Mouse (Mus musculus): ENCODE data around the gene Xrra1.
A peak's percentile ranks its signal among the peaks of the same experiment; 100 is the strongest.
"Not testable (repeated sequence)": the region's sequence is repeated elsewhere in the genome, so short reads cannot be mapped to it uniquely, and the experiment has no call there.

Xrra1 gene

GRCm38 (mm10) chr7:99896905-99897304 is 38.0 kb downstream of the Xrra1 start:
- DNase-seq (ENCODE audit: low spot score in 2 of 2): no peak

- DNase-seq (ENCODE audit: low spot score in 2 of 2): no peak
Observed at GRCm38 (mm10) chr7:99902208-99902607, 43.3 kb downstream of the Xrra1 start.

GRCm38 (mm10) chr7:99902918-99903665 is 44.2 kb downstream of the Xrra1 start:
- DNase-seq (ENCODE audit: low spot score in 2 of 2): no peak

DNA sequence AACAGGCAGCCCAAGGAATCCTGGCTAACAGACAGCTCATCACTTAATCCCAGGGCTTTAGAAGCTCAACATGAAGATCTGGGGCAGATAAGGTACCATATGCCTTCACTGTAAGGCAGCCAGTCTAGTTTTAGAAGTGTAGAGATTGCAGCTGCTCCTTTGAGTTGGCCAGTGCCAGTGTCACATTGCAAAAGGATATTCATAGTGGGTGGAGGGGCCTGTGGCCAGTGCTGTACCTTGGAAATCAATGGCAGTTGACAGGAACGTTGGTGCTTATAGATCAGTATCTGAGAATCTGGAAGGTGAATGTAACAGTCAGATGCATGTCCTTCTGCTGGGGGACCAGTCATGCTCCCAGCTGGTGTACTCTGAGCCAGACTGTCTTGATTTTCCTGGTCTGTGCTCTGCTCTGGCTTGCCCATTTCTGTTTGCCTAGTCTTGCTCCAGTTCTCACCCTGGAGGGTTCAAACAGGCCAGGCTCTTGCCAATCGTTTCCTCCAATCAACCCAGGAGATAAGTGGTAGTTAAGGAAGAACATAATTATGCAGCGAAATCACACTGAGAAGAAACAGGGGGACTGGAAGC is 45.6 kb downstream of the Xrra1 start:
- DNase-seq (ENCODE audit: low spot score in 2 of 2): no peak

DNA sequence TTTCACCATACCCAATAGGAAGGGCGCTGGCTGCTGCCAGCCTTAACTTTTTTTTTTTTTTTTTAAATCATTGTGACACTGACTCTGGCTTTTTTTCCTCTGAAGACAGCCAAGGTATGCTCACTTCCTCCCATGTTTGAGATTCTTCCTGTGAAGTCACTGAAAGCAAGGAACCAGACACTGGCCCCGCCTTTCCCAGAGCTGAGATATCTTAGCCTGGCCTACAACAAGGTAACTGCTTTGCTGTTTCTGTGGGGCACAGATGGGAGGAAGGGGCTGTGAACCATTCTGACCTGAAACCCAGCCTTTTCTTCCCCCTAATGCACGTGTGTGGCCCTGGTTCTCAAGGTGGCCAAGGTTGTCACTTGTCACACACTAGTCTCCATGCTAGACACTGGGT is 47.4 kb downstream of the Xrra1 start:
- DNase-seq (ENCODE audit: low spot score in 2 of 2): no peak

- DNase-seq (ENCODE audit: low spot score in 2 of 2): no peak
Observed at GRCm38 (mm10) chr7:99907463-99907862, 48.5 kb downstream of the Xrra1 start.

GRCm38 (mm10) chr7:99911038-99911437 is 52.1 kb downstream of the Xrra1 start:
- DNase-seq (ENCODE audit: low spot score in 2 of 2): no peak

DNA sequence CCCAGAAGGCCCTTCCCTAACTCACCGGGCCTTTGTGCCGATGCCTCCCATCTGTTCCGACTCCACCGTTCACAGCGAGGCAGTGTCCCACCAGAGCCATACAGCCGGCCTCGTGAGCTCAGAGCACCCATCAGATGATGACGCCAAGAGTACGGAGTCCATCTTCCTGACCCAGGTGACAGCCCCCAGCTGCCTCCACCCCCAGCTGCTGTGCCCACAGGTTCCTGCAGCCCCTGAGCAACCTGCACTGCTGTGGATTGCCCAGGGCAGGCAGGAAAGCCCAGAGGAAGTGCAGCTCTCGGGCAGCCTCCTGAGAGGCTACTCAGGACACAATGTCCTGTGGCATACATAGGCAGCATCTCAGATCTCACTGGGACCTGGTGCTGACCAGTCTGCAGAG is 55.4 kb downstream of the Xrra1 start:
- no peak for DNase-seq (ENCODE audit: low spot score in 2 of 2)

GRCm38 (mm10) chr7:99915511-99915910 is 56.6 kb downstream of the Xrra1 start:
- DNase-seq (ENCODE audit: low spot score in 2 of 2): no peak

DNA sequence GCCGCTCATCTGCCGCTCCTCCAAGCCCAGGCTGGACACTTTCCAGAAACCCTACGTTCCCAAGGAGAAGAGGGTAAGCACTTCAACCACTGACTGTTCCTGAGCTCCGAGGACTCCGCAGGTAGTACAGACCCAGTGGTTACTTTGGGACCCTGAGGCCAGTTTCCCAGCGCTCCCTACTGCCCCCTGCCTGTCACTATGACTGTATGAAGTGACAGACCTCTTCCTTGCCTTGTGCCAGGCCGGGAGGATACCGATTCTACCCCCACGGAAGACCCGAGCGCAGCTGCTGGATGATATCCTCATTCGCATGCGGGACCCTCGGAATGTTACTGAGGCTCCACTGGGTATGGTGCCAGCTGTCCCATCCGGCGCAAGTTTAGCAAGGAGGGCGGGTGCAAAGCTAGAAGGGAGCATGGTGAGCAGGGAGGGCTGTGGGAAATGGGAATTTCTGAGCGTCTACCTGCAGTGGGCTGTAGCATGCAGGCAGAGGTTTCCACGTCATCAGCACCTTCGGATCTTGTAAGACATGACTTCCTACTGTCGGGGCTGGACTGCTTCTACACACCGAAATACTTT is 57.9 kb downstream of the Xrra1 start:
- DNase-seq (ENCODE audit: low spot score in 2 of 2): no peak

DNA sequence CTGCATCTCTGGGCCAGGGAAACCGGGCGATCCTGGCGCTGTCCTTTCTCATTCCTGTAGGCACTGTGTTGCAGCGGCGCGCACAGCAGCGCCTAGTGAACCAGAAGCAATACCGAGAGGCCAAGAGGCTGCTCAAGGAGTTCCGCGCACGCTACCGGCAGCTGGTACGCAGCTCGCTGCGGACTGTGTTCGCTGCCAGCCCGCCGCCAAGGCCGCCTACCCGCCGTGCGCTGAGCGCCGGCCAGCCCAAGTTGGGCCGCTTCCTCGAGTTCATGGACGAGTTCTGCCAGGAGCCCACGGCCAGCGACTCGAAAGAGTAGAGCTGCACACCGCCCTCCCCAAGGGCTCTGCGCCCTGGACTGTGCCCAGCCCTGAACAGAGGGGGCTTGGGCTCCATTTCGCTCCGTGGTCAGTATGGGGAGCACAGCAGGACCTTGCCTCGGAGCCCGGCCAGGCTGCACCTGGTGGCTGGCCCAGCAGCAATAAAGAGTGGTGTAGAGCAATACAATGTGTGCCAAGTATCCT is 58.5 kb downstream of the Xrra1 start:
- DNase-seq (ENCODE audit: low spot score in 2 of 2): peak in 1 of 2 experiments; percentile 47

GRCm38 (mm10) chr7:99919164-99919563 is 60.2 kb downstream of the Xrra1 start:
- DNase-seq (ENCODE audit: low spot score in 2 of 2): no peak

DNA sequence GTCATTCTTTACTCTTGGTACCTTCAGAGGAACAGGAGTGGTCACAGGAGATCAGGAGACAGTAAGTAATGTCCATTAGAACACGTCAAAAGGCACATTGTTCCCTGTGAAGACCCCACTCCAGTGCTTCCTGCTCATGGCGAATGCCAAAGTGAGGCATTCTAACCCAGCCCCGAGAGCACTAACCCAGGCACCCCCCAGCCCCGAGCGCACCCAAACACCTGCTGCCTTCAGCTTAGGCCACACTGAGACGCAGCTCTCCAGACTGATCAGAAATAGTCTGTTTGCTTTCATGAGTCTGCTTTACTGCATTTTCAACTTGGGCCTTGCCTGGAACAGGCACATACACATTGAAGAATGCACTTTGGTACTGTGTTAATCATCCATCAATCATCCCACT is 61.1 kb downstream of the Xrra1 start:
- no peak for DNase-seq (ENCODE audit: low spot score in 2 of 2)

DNA sequence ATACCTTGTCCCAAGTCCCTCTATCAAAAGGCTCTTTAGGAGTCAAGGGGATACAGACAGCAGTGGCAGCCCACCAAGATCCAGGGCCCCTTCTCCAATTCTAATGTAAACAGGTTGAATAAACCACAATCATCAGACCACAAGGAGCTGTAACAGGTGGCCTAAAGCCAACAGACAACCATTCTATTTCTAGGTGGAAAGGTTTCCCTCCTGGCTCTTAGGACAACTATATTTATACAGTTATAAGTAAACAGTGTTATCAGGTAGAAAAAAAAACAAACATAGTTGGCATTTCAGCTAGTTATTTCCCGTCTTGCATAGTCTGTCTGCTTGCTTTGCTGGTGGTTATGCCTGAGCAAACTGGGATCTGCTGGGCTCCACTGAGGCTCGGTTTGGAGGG is 61.5 kb downstream of the Xrra1 start:
- no peak for DNase-seq (ENCODE audit: low spot score in 2 of 2)

DNA sequence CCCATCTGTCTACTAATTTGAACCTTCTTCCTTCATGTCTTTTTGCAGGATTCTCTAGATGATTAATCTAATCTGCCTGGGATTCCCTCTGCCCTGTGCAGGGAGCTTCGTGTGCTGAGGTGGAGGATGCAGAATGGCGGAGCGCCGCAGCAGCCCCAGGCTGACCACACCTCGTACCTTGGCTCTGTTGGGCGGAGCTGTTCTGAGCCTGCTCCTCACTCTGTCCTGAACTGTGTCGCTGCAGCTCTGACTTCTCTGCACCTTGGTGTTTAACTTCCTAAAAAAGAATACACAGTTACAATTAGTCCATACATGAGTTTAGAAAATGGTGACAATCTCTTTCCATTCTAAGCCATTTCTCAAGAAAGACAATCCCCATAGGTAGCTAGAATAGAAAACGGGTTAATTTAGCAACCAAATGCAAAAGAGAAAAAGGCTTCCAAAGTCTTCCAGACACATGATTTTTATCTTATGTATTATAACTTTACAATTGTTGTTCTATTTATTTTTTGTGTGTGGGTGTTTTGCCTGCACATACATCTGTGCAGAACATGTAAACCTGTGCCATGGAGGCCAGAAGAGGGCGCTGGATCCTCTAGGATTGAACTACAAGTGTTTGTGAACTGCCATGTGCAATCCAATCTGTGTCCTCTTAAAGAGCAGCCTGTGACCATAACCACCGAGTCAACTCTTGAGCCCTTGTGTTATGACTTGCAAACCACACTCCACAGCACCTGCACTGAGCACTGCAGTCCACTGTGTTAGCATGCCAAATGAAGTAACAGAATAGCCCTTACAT is 68.2 kb downstream of the Xrra1 start:
- peak; percentile 36 to 67 for DNase-seq (ENCODE audit: low spot score in 2 of 2)

- DNase-seq (ENCODE audit: low spot score in 2 of 2): no peak
Observed at GRCm38 (mm10) chr7:99935758-99936157, 76.8 kb downstream of the Xrra1 start.

- no peak for DNase-seq (ENCODE audit: low spot score in 2 of 2)
Observed at GRCm38 (mm10) chr7:99940669-99941068, 81.8 kb downstream of the Xrra1 start.

- no peak for DNase-seq (ENCODE audit: low spot score in 2 of 2)
Observed at GRCm38 (mm10) chr7:99944520-99944919, 85.6 kb downstream of the Xrra1 start.

GRCm38 (mm10) chr7:99945012-99945411 is 86.1 kb downstream of the Xrra1 start:
- not testable (repeated sequence) for DNase-seq (ENCODE audit: low spot score in 2 of 2)

DNA sequence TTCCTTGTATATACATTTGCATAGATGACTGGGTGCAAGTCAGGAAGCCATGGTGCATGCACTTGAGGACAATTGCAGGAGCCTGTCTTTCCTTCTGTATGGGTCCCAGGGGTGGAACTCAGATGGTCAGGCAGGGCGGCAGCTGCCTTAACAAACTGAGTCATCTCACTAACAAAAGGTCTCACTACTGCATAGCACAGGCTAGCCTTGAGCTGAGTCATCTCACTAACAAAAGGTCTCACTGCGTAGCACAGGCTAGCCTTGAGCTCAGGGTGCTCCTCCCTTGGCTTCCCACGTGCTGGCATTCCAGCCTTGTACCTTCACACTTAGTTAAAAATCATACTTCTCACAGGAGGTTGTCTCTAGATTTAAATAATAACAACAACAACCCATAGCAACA is 87.0 kb downstream of the Xrra1 start:
- DNase-seq (ENCODE audit: low spot score in 2 of 2): no peak

DNA sequence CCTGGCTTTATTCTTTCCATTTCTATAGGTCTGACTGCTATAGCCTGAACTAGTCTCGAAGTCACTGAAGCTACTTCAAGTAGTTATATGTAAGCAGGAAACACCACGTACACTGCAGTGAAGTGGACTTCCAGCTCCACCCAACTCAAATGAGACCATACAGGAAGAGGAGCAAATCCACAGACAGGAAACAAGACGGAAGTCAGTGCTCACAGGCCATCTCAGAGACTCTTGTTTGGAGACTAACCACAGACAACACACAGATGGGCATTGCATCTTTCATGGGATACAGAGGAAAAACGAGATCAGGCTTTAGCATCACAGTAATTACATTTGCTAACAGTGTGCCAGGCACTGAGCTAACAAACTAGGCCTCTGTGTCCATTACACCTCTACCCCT is 87.4 kb downstream of the Xrra1 start:
- no peak for DNase-seq (ENCODE audit: low spot score in 2 of 2)

DNA sequence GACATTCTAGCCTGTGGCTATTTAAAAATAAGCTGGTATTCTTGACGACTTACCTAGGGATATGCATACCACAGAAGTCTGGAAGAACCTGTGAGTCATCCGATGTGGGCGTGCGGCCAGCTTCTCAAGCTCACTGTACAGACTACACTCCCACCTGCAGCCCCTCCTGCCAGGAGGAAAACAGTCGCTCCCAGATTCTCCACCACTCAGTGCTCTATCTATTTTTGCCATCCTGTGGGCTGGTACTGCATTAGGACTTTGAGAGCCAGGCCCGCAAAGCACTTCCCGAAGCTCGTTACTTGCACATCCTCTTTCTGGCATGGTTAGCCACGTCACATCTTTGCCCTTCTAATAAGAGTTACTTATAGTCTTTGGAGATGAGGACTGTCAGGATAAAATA is 88.4 kb downstream of the Xrra1 start:
- peak; percentile 70 to 76 for DNase-seq (ENCODE audit: low spot score in 2 of 2)

Measured in frontal cortex, postnatal 14 days (tissue).